Mouse (Mus musculus) hindbrain, embryonic 11.5 days (tissue): ENCODE measurements around the gene Rbm20. TPM values are rescaled to one million over a fixed set of nuclear protein-coding genes. Genes with fewer than 3 reads are reported as not detected.

Experiments used
- ATAC-seq: fragments of 200-750 bp; cut with Nextera tagmentation; 2 replicates; pipeline ENCODE4 v1.8.0; 2017; ENCODE audit warnings: mild to moderate bottlenecking, moderate TSS enrichment, moderate library complexity; ENCODE audit not compliant: low FRiP score
- DNase-seq: peaks from one replicate; pipeline ENCODE4 v3.0.0-alpha.2; 2015; ENCODE audit warnings: low spot score
- H3K27ac ChIP-seq: fragments of 300-500 bp; sonication (generic); 2 replicates; pipeline ENCODE4 v1.5.1; 2014; ENCODE audit warnings: mild to moderate bottlenecking, low read depth, low read length
- H3K27me3 ChIP-seq: fragments of 300-500 bp; sonication (generic); 2 replicates; pipeline ENCODE4 v1.6.1; 2014; ENCODE audit warnings: mild to moderate bottlenecking, low read length, moderate library complexity, mixed read lengths; ENCODE audit not compliant: control insufficient read depth, insufficient read depth
- H3K36me3 ChIP-seq: fragments of 300-500 bp; sonication (generic); 2 replicates; pipeline ENCODE4 v1.6.1; 2014; ENCODE audit warnings: mild to moderate bottlenecking, low read length, moderate library complexity, mixed read lengths; ENCODE audit not compliant: control insufficient read depth, insufficient read depth
- H3K4me1 ChIP-seq: fragments of 300-500 bp; sonication (generic); replicated peaks from 2 replicates; pipeline ENCODE4 v1.6.1; 2014; ENCODE audit warnings: low read length, mixed read lengths; ENCODE audit not compliant: control insufficient read depth, insufficient read depth
- H3K4me2 ChIP-seq: fragments of 300-500 bp; sonication (generic); replicated peaks from 2 replicates; pipeline ENCODE4 v1.6.1; 2014; ENCODE audit warnings: mild to moderate bottlenecking, low read depth, low read length
- H3K4me3 ChIP-seq: fragments of 300-500 bp; sonication (generic); 2 replicates; pipeline ENCODE4 v1.5.1; 2014; ENCODE audit warnings: low read depth, low read length
- H3K9ac ChIP-seq: fragments of 300-500 bp; sonication (generic); 2 replicates; pipeline ENCODE4 v1.6.1; 2014; ENCODE audit warnings: low read depth, low read length
- H3K9me3 ChIP-seq: fragments of 300-500 bp; sonication (generic); 2 replicates; pipeline ENCODE4 v1.6.1; 2016; ENCODE audit warnings: low read length; ENCODE audit not compliant: control insufficient read depth
- WGBS: fragments of 180-500 bp; shearing (Covaris S2); extraction: QIAGEN DNeasy Blood & Tissue Kit; methylation state at CpG from one replicate; pipeline ENCODE4 v1.1.7; 2014; 5-methylcytosine and 5-hydroxymethylcytosine counted together
- polyA plus RNA-seq: library from polyadenylated mRNA; unstranded; fragments of >200 nt; fragmentation: Nextera tagmentation; extraction: Ambion mirVana; gene quantifications from 2 replicates; pipeline ENCODE4 v1.2.1, GENCODE M21; 2014

Gene Rbm20
- polyA plus RNA-seq, 1 experiment from 2014 or later: 0.73 TPM

GRCm38 (mm10) chr19:53868796-53869195, 191.7 kb downstream of the Rbm20 start:
- DNase-seq (no peak), ATAC-seq (no peak)
- Histone ChIP-seq H3K27me3 (no peaks in the 10 kb centered on the region), H3K9ac (no peak overlapping the region), H3K4me2 (no peak overlapping the region), H3K4me3 (no peak overlapping the region), H3K27ac (no peak overlapping the region), H3K4me1 (no peaks in the 10 kb centered on the region), H3K36me3 (no peaks in the 10 kb centered on the region), H3K9me3 (no peaks in the 10 kb centered on the region)
- WGBS: 88% methylated on average over 1 of the region's 1 CpGs

- 71% methylated on average over 4 of the region's 4 CpGs for WGBS
- Histone ChIP-seq H3K4me3 (no peak overlapping the region), H3K4me2 (no peak overlapping the region), H3K4me1 (no peaks in the 10 kb centered on the region), H3K9ac (no peak overlapping the region), H3K27ac (no peak overlapping the region), H3K9me3 (no peaks in the 10 kb centered on the region), H3K27me3 (no peaks in the 10 kb centered on the region), H3K36me3 (no peaks in the 10 kb centered on the region)
- DNase-seq (no peak), ATAC-seq (no peak)
These were observed 192.6 kb downstream of the Rbm20 start for GRCm38 (mm10) chr19:53869427-53870385.

- H3K4me1 ChIP-seq: no peaks in the 10 kb centered on the region
- 65% methylated on average over 2 of the region's 2 CpGs for WGBS
- ATAC-seq (no peak), DNase-seq (no peak)
- H3K9ac ChIP-seq: no peak overlapping the region
- H3K9me3 ChIP-seq: no peaks in the 10 kb centered on the region
- no peak overlapping the region for H3K4me2 ChIP-seq
- H3K27ac ChIP-seq: no peak overlapping the region
- H3K27me3 ChIP-seq: no peaks in the 10 kb centered on the region
- no peak overlapping the region for H3K4me3 ChIP-seq
- H3K36me3 ChIP-seq: no peaks in the 10 kb centered on the region
These were observed 193.5 kb downstream of the Rbm20 start for GRCm38 (mm10) chr19:53870568-53870967.

- no peak for ATAC-seq
- H3K4me3 ChIP-seq: no peak overlapping the region
- H3K27me3 ChIP-seq: no peaks in the 10 kb centered on the region
- no peaks in the 10 kb centered on the region for H3K4me1 ChIP-seq
- H3K4me2 ChIP-seq: no peak overlapping the region
- WGBS: 90% methylated on average over 6 of the region's 6 CpGs
- no peaks in the 10 kb centered on the region for H3K36me3 ChIP-seq
- H3K9me3 ChIP-seq: no peaks in the 10 kb centered on the region
- H3K27ac ChIP-seq: no peak overlapping the region
- no peak for DNase-seq
- H3K9ac ChIP-seq: no peak overlapping the region
These were observed 194.4 kb downstream of the Rbm20 start for GRCm38 (mm10) chr19:53871502-53871901.

GRCm38 (mm10) chr19:53872994-53873713, 196.0 kb downstream of the Rbm20 start:
- Histone ChIP-seq H3K36me3 (no peaks in the 10 kb centered on the region), H3K4me1 (no peaks in the 10 kb centered on the region), H3K9ac (no peak overlapping the region), H3K4me3 (no peak overlapping the region), H3K9me3 (no peaks in the 10 kb centered on the region), H3K27ac (no peak overlapping the region), H3K4me2 (no peak overlapping the region), H3K27me3 (no peaks in the 10 kb centered on the region)
- DNase-seq: no peak
- no peak for ATAC-seq
- 84% methylated on average over 6 of the region's 6 CpGs for WGBS

GRCm38 (mm10) chr19:53875246-53875645, 198.1 kb downstream of the Rbm20 start:
- H3K27ac ChIP-seq: no peak overlapping the region
- no peak overlapping the region for H3K4me2 ChIP-seq
- no peaks in the 10 kb centered on the region for H3K9me3 ChIP-seq
- no peaks in the 10 kb centered on the region for H3K27me3 ChIP-seq
- no peaks in the 10 kb centered on the region for H3K36me3 ChIP-seq
- DNase-seq (no peak), ATAC-seq (no peak)
- WGBS: 87% methylated on average over 6 of the region's 6 CpGs
- no peak overlapping the region for H3K4me3 ChIP-seq
- H3K9ac ChIP-seq: no peak overlapping the region
- H3K4me1 ChIP-seq: no peaks in the 10 kb centered on the region

- H3K27me3 ChIP-seq: no peaks in the 10 kb centered on the region
- WGBS: 80% methylated on average over 1 of the region's 1 CpGs
- H3K27ac ChIP-seq: no peak overlapping the region
- DNase-seq (no peak), ATAC-seq (no peak)
- H3K4me2 ChIP-seq: no peak overlapping the region
- no peaks in the 10 kb centered on the region for H3K9me3 ChIP-seq
- no peak overlapping the region for H3K4me3 ChIP-seq
- H3K9ac ChIP-seq: no peak overlapping the region
- H3K4me1 ChIP-seq: no peaks in the 10 kb centered on the region
- no peaks in the 10 kb centered on the region for H3K36me3 ChIP-seq
These were observed 200.7 kb downstream of the Rbm20 start for GRCm38 (mm10) chr19:53877779-53878178.

- no peaks in the 10 kb centered on the region for H3K36me3 ChIP-seq
- H3K27ac ChIP-seq: no peak overlapping the region
- DNase-seq (no peak), ATAC-seq (no peak)
- no peak overlapping the region for H3K9ac ChIP-seq
- 83% methylated on average over 1 of the region's 1 CpGs for WGBS
- no peaks in the 10 kb centered on the region for H3K9me3 ChIP-seq
- H3K4me3 ChIP-seq: no peak overlapping the region
- H3K4me1 ChIP-seq: no peaks in the 10 kb centered on the region
- no peak overlapping the region for H3K4me2 ChIP-seq
- H3K27me3 ChIP-seq: no peaks in the 10 kb centered on the region
These were observed 203.4 kb downstream of the Rbm20 start for GRCm38 (mm10) chr19:53880460-53880859.
